Mouse (Mus musculus) frontal cortex, adult (tissue): ENCODE data around the gene Ncaph2.
A peak's percentile ranks its signal among the peaks of the same experiment; 100 is the strongest.

ENCODE experiments used
- ATAC-seq: cut with Nextera tagmentation; 2 replicates; pipeline ENCODE4 v1.9.2; 2017; ENCODE audit warnings: mild to moderate bottlenecking, moderate library complexity, mixed read lengths; ENCODE audit not compliant: low TSS enrichment

Ncaph2 gene

GRCm38 (mm10) chr15:89343325-89343724, 12.2 kb upstream of the Ncaph2 start:
- ATAC-seq: no peak

- ATAC-seq: no peak
These were observed 5.1 kb upstream of the Ncaph2 start for GRCm38 (mm10) chr15:89350447-89350846.

GRCm38 (mm10) chr15:89351302-89351701, 4.2 kb upstream of the Ncaph2 start:
- no peak for ATAC-seq

GRCm38 (mm10) chr15:89352054-89352453, 3.5 kb upstream of the Ncaph2 start:
- no peak for ATAC-seq

GRCm38 (mm10) chr15:89352795-89353194, 2.7 kb upstream of the Ncaph2 start:
- no peak for ATAC-seq

- no peak for ATAC-seq
These were observed 1.7 kb upstream of the Ncaph2 start for GRCm38 (mm10) chr15:89353837-89354236.

- ATAC-seq: no peak
These were observed 1.1 kb upstream of the Ncaph2 start for GRCm38 (mm10) chr15:89354455-89354854.

GRCm38 (mm10) chr15:89356372-89356771, 853 bp downstream of the Ncaph2 start:
- peak; percentile 44; the same call in 1 of the 2 replicates for ATAC-seq

GRCm38 (mm10) chr15:89358784-89359183, 3.3 kb downstream of the Ncaph2 start:
- ATAC-seq: no peak

- no peak for ATAC-seq
These were observed 7.5 kb downstream of the Ncaph2 start for GRCm38 (mm10) chr15:89363051-89363450.

- no peak for ATAC-seq
These were observed 9.6 kb downstream of the Ncaph2 start for GRCm38 (mm10) chr15:89365141-89365551.

- no peak for ATAC-seq
These were observed 16.5 kb downstream of the Ncaph2 start for GRCm38 (mm10) chr15:89372068-89372467.

- ATAC-seq: no peak
These were observed 17.0 kb downstream of the Ncaph2 start for GRCm38 (mm10) chr15:89372536-89372935.

GRCm38 (mm10) chr15:89373027-89373761, 17.7 kb downstream of the Ncaph2 start:
- peak; percentile 71 for ATAC-seq

GRCm38 (mm10) chr15:89373762-89374248, 18.3 kb downstream of the Ncaph2 start, which contains the start of gene Sco2:
TSS of gene Sco2 (minus strand) at chr15:89373846.
- ATAC-seq: peak; percentile 66

- no peak for ATAC-seq
These were observed 18.8 kb downstream of the Ncaph2 start for GRCm38 (mm10) chr15:89374340-89374739.

- no peak for ATAC-seq
These were observed 19.4 kb downstream of the Ncaph2 start for GRCm38 (mm10) chr15:89374801-89375534.

- no peak for ATAC-seq
These were observed 20.5 kb downstream of the Ncaph2 start for GRCm38 (mm10) chr15:89376040-89376439.

- no peak for ATAC-seq
These were observed 21.4 kb downstream of the Ncaph2 start, which contains the start of gene Tymp for GRCm38 (mm10) chr15:89376957-89377356. TSS of gene Tymp (minus strand) at chr15:89377039.

- ATAC-seq: no peak
These were observed 21.8 kb downstream of the Ncaph2 start for GRCm38 (mm10) chr15:89377362-89377761.

GRCm38 (mm10) chr15:89377938-89378828, 22.7 kb downstream of the Ncaph2 start:
- ATAC-seq: no peak
